Mouse (Mus musculus): ENCODE measurements around the gene Wwc1.

Gene Wwc1

DNA sequence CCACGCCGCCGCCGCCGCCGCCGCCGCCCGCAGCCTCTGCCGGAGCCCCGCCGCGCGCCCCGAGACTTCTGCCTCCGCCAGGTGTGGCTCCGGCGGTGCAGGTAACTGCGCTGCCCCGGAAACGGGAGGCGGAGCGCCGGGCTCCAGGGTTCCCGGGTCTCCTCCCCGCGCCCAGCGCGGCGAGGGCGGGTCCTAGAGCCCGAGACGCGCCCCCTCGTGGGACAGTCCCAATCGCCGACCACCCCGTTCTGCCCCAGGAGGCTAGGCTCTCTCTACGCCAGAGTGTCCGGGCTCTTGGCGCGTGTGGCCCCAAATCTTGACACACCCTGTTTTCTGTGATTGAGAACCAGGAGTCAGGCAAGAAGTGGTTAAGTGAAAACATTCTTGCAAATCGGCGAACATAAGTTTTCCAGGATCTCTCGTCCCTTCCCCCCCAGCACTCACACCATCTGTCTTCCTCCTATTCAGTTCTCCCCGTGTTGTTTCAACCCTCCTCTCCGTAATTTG, at the start of gene Wwc1:
Gene Wwc1 (minus strand): TSS at position 117 of the 507 bp plus-strand sequence.
- no peak for DNase-seq (ENCODE audit: low spot score)

GRCm38 (mm10) chr11:36020009-36020408, 39.7 kb upstream of the Wwc1 start:
- no peak for DNase-seq (ENCODE audit: low spot score)

- DNase-seq (ENCODE audit: low spot score): no peak
Observed at GRCm38 (mm10) chr11:36013179-36013578, 32.9 kb upstream of the Wwc1 start.

DNA sequence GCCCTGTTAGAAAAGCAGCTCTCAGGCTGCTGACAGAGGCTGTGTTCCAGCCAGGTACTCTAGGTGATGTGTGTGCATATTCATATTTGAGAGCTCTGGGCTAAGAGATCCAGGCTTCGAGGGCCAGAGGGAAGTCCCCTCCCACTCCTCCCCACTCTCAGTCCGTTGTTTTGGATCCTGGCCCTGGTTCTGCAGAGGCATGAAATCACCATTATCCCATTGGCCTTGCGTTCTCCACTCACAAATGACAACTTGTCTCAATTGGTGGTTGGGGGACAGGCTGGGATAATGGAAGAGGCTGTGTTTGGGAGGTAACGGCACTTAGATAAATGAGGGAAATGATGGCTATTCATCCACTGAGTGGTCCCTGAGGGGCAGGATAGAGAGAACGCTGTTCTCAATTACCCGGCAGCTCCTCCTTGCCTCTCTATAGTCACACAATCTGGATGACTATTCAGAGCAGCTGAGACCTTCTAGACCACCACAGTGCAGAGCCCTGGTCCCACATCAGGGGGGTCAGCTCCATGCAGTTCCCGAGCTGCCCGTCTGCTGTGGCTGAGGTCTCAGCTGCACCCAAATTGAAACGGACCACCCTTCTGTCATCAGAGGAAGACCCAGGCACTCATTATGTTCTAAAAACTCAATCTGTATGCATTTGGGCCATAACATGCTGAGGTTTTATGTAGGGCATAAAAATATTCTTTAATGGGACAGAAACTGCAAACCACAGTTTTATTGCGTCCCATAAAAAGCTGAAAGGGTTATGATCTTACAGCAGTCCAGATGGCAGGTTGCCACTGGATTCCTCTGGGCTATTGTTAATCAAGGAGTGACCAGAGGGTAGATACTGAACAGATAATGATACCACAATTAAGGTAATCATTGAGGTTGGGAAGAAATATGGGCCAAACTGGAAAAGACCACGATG, 29.2 kb upstream of the Wwc1 start:
- DNase-seq (ENCODE audit: low spot score): no peak

DNA sequence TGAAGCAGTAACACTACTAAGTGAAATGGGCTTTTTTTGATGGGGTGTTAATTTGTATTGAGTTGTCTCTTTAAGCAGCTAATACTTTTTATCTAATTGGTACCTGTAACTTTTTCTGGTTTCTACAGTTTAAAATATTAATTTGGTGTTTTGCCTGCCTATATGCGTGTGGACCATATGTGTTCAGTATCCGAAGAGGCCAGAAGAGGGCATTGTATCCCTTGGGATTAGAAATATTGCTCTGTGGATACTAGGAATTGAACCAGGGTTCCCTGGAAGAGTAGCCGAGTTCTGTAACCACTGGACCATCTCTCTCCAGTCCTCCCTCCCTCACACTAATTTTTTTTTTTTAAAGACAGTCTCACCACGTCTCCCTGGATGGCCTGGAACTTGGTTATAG, 22.6 kb upstream of the Wwc1 start:
- no peak for DNase-seq (ENCODE audit: low spot score)

GRCm38 (mm10) chr11:36001282-36001970, 21.1 kb upstream of the Wwc1 start:
- DNase-seq (ENCODE audit: low spot score): peak; percentile 58

GRCm38 (mm10) chr11:36000585-36001281, 20.4 kb upstream of the Wwc1 start:
- no peak for DNase-seq (ENCODE audit: low spot score)

- DNase-seq (ENCODE audit: low spot score): no peak
Observed at GRCm38 (mm10) chr11:36000038-36000437, 19.7 kb upstream of the Wwc1 start.

DNA sequence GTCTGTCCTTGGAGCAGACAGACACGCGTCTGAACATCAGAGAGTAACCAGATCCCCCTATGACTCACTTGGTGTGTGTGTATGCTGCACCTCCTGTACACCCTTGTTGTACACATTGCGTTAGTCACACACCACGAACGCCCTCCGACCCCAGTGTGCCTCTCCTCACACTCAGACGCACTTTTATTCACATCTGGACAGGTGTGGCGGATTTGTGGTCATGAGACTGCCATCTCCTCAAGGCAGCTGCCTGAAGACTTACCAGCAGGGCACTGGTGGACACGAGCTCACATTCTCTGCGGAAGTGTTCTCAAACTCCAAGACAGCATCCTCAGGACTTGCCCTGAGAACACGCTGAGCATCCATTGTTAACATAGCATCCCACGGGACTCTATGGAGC, 17.7 kb upstream of the Wwc1 start:
- no peak for DNase-seq (ENCODE audit: low spot score)

DNA sequence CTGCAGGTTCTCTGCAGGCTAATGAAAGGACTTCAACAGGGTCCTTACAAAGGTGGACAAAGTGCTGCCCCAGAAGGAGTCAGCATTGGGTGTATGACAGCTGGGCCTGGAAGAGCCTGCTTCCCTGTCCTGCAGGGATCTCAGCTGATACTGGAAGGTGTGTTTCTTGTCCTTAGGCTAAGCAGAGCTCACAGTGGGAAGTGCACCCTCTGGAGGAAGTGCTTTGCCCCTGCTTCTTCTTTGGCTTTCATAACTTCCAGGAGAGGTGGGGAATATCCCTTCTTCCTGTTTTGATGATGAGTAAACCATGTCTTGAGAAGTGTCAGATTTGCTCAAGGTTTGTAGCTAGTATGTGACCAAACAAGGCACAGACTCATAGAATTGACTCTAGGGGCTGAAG, 15.0 kb upstream of the Wwc1 start:
- no peak for DNase-seq (ENCODE audit: low spot score)

DNA sequence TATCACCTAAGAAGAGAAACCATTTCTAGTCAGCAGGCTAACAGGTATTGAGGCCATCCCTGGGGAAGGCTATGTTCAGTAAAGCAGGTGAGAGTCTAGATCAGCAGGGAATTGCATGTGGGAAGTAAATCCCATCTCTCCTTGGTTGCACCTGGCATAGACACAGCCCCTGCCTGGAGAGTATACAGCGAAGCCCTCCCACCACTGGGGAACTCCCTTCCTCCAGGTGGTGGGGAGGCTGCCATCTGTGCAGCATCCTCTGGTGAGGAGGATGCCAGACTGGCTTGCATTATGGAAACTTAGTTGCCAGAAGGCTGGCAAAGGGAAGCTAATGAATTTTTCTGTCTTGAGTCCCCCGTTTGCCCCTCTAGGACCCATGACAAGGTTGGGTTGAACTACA, 11.5 kb upstream of the Wwc1 start:
- no peak for DNase-seq (ENCODE audit: low spot score)

- no peak for DNase-seq (ENCODE audit: low spot score)
Observed at GRCm38 (mm10) chr11:35989967-35990366, 9.6 kb upstream of the Wwc1 start.

DNA sequence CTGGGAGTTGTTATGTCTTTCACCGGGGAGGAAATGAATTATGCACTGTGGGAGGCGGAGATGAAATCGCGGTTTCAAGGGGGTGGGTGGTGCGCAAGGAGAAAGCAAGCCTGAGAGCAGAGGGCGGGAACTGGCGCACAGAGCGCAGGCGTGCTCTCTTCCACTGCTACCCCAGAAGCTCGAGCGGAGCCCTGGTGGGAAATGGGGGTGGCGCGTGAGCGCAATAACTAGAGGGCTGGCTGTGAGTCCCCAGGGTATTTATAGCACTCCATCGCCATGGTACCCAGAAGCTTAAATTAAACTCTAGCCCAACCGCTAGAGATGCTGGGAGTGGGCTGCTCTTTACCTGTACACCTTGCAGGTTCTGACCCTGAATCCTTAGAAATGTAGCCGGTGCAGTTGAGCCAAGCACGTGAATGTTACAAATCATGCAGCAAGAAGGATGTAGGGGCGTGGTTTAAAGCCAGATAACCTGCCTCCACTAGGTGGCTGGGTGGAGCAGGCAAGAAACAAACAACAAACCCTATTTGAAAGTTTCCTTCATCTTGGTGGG, 5.6 kb upstream of the Wwc1 start:
- no peak for DNase-seq (ENCODE audit: low spot score)

DNA sequence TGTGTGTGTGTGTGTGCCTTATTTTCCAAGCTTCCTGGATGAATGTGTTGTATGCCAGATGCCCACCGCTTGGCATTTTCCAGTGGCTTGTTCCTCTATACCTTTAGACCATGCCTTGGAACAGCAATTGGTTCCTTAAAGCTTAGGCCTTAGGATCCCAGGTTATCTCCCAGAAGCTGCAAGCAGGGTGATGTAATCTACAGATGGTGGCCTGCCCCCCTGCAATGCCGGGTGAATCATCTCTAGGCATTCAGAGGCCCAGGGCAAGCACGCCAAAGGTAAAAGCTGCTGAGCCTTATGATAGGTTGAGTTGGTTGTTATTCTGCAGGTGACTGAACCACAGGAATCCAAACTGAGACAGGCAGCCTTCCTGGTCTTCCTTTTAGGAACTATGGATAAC, 2.4 kb upstream of the Wwc1 start:
- DNase-seq (ENCODE audit: low spot score): no peak

- no peak for DNase-seq (ENCODE audit: low spot score)
Observed at GRCm38 (mm10) chr11:35979733-35980410, 455 bp downstream of the Wwc1 start.

DNA sequence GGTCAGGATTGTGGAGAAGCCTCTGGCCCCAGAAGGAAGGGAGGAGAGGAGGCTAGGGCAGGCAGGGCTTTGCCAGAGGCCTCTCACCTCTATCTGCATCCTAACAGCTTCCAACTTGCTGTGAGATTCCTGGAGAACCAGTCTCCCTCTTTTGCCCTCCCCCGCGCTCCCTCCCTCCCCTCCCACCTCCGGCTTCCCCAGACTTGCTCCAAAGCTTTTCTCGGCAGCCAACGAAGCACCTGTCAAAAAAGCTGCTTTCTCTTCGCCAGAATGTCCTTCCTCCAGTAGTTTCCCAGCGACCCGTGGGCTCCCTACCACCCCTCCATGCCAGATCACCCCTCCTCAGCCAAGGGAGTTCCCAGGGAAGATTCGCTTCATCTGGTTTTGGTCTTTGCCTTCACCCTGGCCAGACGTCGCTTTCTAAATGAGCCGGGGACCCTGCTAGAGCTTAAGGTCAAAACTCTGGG, 1.0 kb downstream of the Wwc1 start:
- DNase-seq (ENCODE audit: low spot score): no peak

GRCm38 (mm10) chr11:35977796-35978195, 2.5 kb downstream of the Wwc1 start:
- DNase-seq (ENCODE audit: low spot score): no peak

DNA sequence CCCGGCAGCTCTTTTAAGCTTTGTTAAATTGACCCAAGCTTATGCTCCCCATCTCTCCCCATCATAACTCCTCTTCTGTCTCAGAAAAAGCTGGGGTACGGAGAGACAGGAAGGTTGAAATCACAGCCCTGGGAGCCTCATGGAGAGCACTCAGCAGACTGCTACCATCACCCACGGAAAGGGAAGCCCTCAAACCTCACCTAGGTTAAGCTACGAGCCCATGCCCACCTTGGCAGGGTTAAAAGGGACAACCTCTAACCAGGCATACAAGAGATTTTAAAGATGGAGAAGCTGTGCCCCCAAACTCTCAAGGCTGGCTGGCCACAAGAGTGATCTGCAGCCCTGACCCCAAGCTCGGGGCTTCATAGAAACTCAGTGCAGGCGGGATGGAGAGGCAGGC, 3.2 kb downstream of the Wwc1 start:
- DNase-seq (ENCODE audit: low spot score): no peak

- DNase-seq (ENCODE audit: low spot score): no peak
Observed at GRCm38 (mm10) chr11:35976482-35976881, 3.8 kb downstream of the Wwc1 start.

- DNase-seq (ENCODE audit: low spot score): no peak
Observed at GRCm38 (mm10) chr11:35974632-35975450, 5.5 kb downstream of the Wwc1 start.

DNA sequence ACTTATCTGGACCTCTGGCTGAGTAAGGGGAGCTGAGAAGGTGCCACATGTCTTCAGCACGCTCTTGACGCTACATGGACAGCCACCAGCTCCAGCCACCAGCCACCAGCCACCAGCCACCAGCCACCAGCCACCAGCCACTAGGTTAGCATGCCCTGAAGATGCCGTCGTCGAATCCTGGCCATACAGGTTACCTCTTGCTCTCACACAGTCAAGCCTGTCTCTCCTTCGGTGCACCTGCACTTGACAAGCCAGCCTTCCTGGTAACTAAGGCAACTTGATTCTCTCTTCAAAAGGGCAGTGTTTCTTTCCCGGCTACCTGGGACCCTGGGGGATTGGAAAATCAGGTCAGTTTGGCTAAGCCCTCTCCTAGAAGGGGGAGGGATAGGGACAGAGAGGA, 7.2 kb downstream of the Wwc1 start:
- no peak for DNase-seq (ENCODE audit: low spot score)

All from urinary bladder, postnatal 10 days (tissue).